11 mouse cellular contexts compared by ENCODE assay signal in genomic region chr11:53792986-53793385, GRCm38 (mm10). TPM values are rescaled to one million over a fixed set of nuclear protein-coding genes. Genes with fewer than 3 reads are reported as not detected.
DNase-seq lines count a peak whose midpoint lies in the region; ATAC-seq and TF ChIP-seq lines count a peak whose summit lies in the region.
"Had no signal": no experiment of that assay in that cellular context is flagged by ENCODE, and none has a peak within 500 bp of the region (broad histone marks: within the 10 kb centered on the region; RNA-seq: fewer than 3 reads in every experiment).

No protein-coding gene starts in this region.

- ATAC-seq in midbrain, postnatal 0 days (ENCODE audit: low FRiP score) = no peak
- ATAC-seq in midbrain, embryonic 11.5 days (ENCODE audit: low FRiP score) = no peak
- no peak for ATAC-seq in stomach, postnatal 0 days (ENCODE audit: low FRiP score, low TSS enrichment)

- TF ChIP-seq POLR2A in small intestine, adult 2 months (IDR thresholded peaks at IDR 0.05; ENCODE audit: low read depth, low read length) = no peak

- no peak for TF ChIP-seq CTCF in midbrain, postnatal 0 days (IDR thresholded peaks at IDR 0.05)
- TF ChIP-seq CTCF in small intestine, adult 2 months (IDR thresholded peaks at IDR 0.05; ENCODE audit: extremely low read depth, insufficient read length, insufficient replicate concordance, low read depth, low read length) = no peak
- no peak for TF ChIP-seq CTCF in stomach, postnatal 0 days (IDR thresholded peaks at IDR 0.05; ENCODE audit: low read depth)

- no peak overlapping the region for H3K9ac ChIP-seq in midbrain, postnatal 0 days (replicated peaks; ENCODE audit: low read length, poor library complexity, severe bottlenecking)
- H3K9ac ChIP-seq in midbrain, embryonic 11.5 days (ENCODE audit: low read length) = no peak overlapping the region
- no peak overlapping the region for H3K9ac ChIP-seq in stomach, postnatal 0 days (ENCODE audit: low read length)
- H3K9ac ChIP-seq: embryonic facial prominence, embryonic 15.5 days had no signal

- no peaks in the 10 kb centered on the region for H3K9me3 ChIP-seq in midbrain, postnatal 0 days (ENCODE audit: low read length)
- H3K9me3 ChIP-seq in midbrain, embryonic 11.5 days (ENCODE audit: control insufficient read depth, low read length) = no peaks in the 10 kb centered on the region; the same call in 1 of the 2 replicates
- no peaks in the 10 kb centered on the region for H3K9me3 ChIP-seq in stomach, postnatal 0 days (ENCODE audit: control insufficient read depth, low read length)
- H3K9me3 ChIP-seq: embryonic facial prominence, embryonic 15.5 days had no signal

- H3K4me2 ChIP-seq in midbrain, postnatal 0 days (ENCODE audit: low read depth, low read length, poor library complexity, severe bottlenecking) = no peak overlapping the region
- no peak overlapping the region for H3K4me2 ChIP-seq in midbrain, embryonic 11.5 days
- H3K4me2 ChIP-seq in stomach, postnatal 0 days (replicated peaks; ENCODE audit: low read depth) = no peak overlapping the region
- H3K4me2 ChIP-seq: embryonic facial prominence, embryonic 15.5 days had no signal

- H3K27me3 ChIP-seq in midbrain, postnatal 0 days (ENCODE audit: insufficient read depth, low read length) = no peaks in the 10 kb centered on the region
- no peaks in the 10 kb centered on the region for H3K27me3 ChIP-seq in midbrain, embryonic 11.5 days (ENCODE audit: control insufficient read depth, insufficient read depth, low read length)
- H3K27me3 ChIP-seq in small intestine, adult 2 months (ENCODE audit: control insufficient read depth, insufficient read depth, low read length) = no peaks in the 10 kb centered on the region
- H3K27me3 ChIP-seq in stomach, postnatal 0 days (ENCODE audit: control insufficient read depth, insufficient read depth, low read length) = no peaks in the 10 kb centered on the region
- H3K27me3 ChIP-seq: embryonic facial prominence, embryonic 15.5 days had no signal

- TF ChIP-seq EP300 in stomach, postnatal 0 days (optimal IDR thresholded peaks at IDR 0.05) = no peak

- WGBS in midbrain, postnatal 0 days = 61% methylated on average over 3 of the region's 3 CpGs
- WGBS in midbrain, embryonic 11.5 days = 70% methylated on average over 3 of the region's 3 CpGs
- WGBS in small intestine, adult 2 months = 76% methylated on average over 3 of the region's 3 CpGs
- WGBS in stomach, postnatal 0 days = 50% methylated on average over 3 of the region's 3 CpGs

- H3K4me1 ChIP-seq in midbrain, postnatal 0 days (ENCODE audit: insufficient read depth, low read length) = peaks cover 7% of the 10 kb centered on the region; the same call in 1 of the 2 replicates
- no peaks in the 10 kb centered on the region for H3K4me1 ChIP-seq in midbrain, embryonic 11.5 days (ENCODE audit: control insufficient read depth, insufficient read depth, low read length)
- H3K4me1 ChIP-seq in small intestine, adult 2 months (ENCODE audit: control insufficient read depth, insufficient read depth, insufficient read length, low read length) = peaks cover 45% of the 10 kb centered on the region
- H3K4me1 ChIP-seq in stomach, postnatal 0 days (replicated peaks; ENCODE audit: control insufficient read depth, insufficient read depth) = peaks cover 17% of the 10 kb centered on the region

- intact Hi-C loops in gastrocnemius, postnatal 36 days (cut with DNase I) = no loop called here

- no peak overlapping the region for H3K27ac ChIP-seq in midbrain, postnatal 0 days (ENCODE audit: low read depth, low read length)
- no peak overlapping the region for H3K27ac ChIP-seq in midbrain, embryonic 11.5 days (ENCODE audit: low read depth, low read length)
- peak overlapping the region; percentile 43 for H3K27ac ChIP-seq in small intestine, adult 2 months (ENCODE audit: insufficient read depth, low read depth, low read length)
- H3K27ac ChIP-seq in stomach, postnatal 0 days (replicated peaks) = no peak overlapping the region
- H3K27ac ChIP-seq: embryonic facial prominence, embryonic 15.5 days had no signal

- H3K4me3 ChIP-seq in midbrain, postnatal 0 days (ENCODE audit: low read depth, low read length) = no peak overlapping the region
- no peak overlapping the region for H3K4me3 ChIP-seq in midbrain, embryonic 11.5 days (ENCODE audit: low read depth, low read length)
- no peak overlapping the region for H3K4me3 ChIP-seq in small intestine, adult 2 months (ENCODE audit: low read depth, low read length)
- H3K4me3 ChIP-seq in stomach, postnatal 0 days (ENCODE audit: low read depth, low read length) = no peak overlapping the region
- H3K4me3 ChIP-seq: embryonic facial prominence, embryonic 15.5 days had no signal

- H3K36me3 ChIP-seq in midbrain, postnatal 0 days (ENCODE audit: insufficient read depth, low read length) = no peaks in the 10 kb centered on the region
- no peaks in the 10 kb centered on the region for H3K36me3 ChIP-seq in midbrain, embryonic 11.5 days (ENCODE audit: control insufficient read depth, insufficient read depth, low read length)
- H3K36me3 ChIP-seq in small intestine, adult 2 months (ENCODE audit: control insufficient read depth, insufficient read depth, low read length) = no peaks in the 10 kb centered on the region
- no peaks in the 10 kb centered on the region for H3K36me3 ChIP-seq in stomach, postnatal 0 days (ENCODE audit: control insufficient read depth, insufficient read depth, low read length)
- H3K36me3 ChIP-seq: embryonic facial prominence, embryonic 15.5 days had no signal

- peak; percentile 59 for DNase-seq in gastrocnemius, adult 18-20 months (ENCODE audit: low spot score)
- DNase-seq in gastrocnemius, postnatal 36 days = no peak
- peak; percentile 39 for DNase-seq in midbrain, postnatal 0 days (ENCODE audit: low spot score)
- DNase-seq in midbrain, embryonic 11.5 days (ENCODE audit: low spot score, missing footprints) = no peak
- peak; percentile 55 for DNase-seq in gastrocnemius, postnatal 25 days
- DNase-seq in stomach, postnatal 0 days (ENCODE audit: low spot score) = no peak
- no peak for DNase-seq in urinary bladder, postnatal 36 days (ENCODE audit: low spot score in 2 of 2)
- DNase-seq: kidney, postnatal 25 days had no signal

RNA-seq across cellular contexts. Expression of gene Gm17334, which starts 20.0 kb away (rescaled TPM):
- total RNA-seq in gastrocnemius, adult 18-20 months (2021) = not detected
- total RNA-seq in gastrocnemius, postnatal 36 days (2021) = under 1 TPM in 1 of 2 experiments, not detected in 1; 0.31 TPM
- 0.57 TPM in 1 of 2 replicates, not detected in the other for total RNA-seq in midbrain, postnatal 0 days (2014; rRNA removed)
- not detected in 2 replicates for polyA plus RNA-seq in midbrain, postnatal 0 days (2015; fragmentation: Nextera tagmentation; extraction: Ambion mirVana)
- not detected in 2 replicates for polyA plus RNA-seq in midbrain, embryonic 11.5 days (2014; fragmentation: Nextera tagmentation; extraction: Ambion mirVana)
- total RNA-seq in gastrocnemius, postnatal 25 days (2021) = not detected
- 0.25 and 1.6 TPM in 2 replicates for polyA plus RNA-seq in small intestine, adult 2 months (2012; rRNA removed)
- polyA plus RNA-seq in stomach, postnatal 0 days (2015; fragmentation: Nextera tagmentation; extraction: Ambion mirVana) = 0.17 TPM in 1 of 2 replicates, not detected in the other
- total RNA-seq: monocyte, adult 5-6 weeks had no signal

RNA-seq across cellular contexts. Expression of gene Irf1, which starts 23.2 kb away (rescaled TPM):
- 1 to 10 TPM; 4.7 to 9.9 TPM for total RNA-seq in gastrocnemius, adult 18-20 months (2021)
- 1 to 10 TPM; 6.6 to 7.4 TPM for total RNA-seq in gastrocnemius, postnatal 36 days (2021)
- 0.93 and 3.2 TPM in 2 replicates for total RNA-seq in midbrain, postnatal 0 days (2014; rRNA removed)
- 3.2 and 4.0 TPM in 2 replicates for polyA plus RNA-seq in midbrain, postnatal 0 days (2015; fragmentation: Nextera tagmentation; extraction: Ambion mirVana)
- 2.8 and 3.7 TPM in 2 replicates for polyA plus RNA-seq in midbrain, embryonic 11.5 days (2014; fragmentation: Nextera tagmentation; extraction: Ambion mirVana)
- 1 to 10 TPM; 5.1 to 9.1 TPM for total RNA-seq in gastrocnemius, postnatal 25 days (2021)
- 93.3 and 233 TPM in 2 replicates for polyA plus RNA-seq in small intestine, adult 2 months (2012; rRNA removed)
- polyA plus RNA-seq in stomach, postnatal 0 days (2015; fragmentation: Nextera tagmentation; extraction: Ambion mirVana) = 18.7 and 25.7 TPM in 2 replicates

Comparison
In these comparisons a context has a peak if more than half of its experiments do, and no peak if none do; other contexts are left out.
1. DNase-seq: peak in gastrocnemius, adult 18-20 months (single experiment), midbrain, postnatal 0 days (single experiment) and gastrocnemius, postnatal 25 days (single experiment); none in gastrocnemius, postnatal 36 days (0 of 2), midbrain, embryonic 11.5 days (single experiment), stomach, postnatal 0 days (single experiment) and urinary bladder, postnatal 36 days (0 of 2).